Mouse (Mus musculus) frontal cortex, postnatal 10 days (tissue): ENCODE measurements around the gene Atp8a2.

ENCODE experiments used
- DNase-seq, 2 experiments: peaks; one replicate each; pipeline ENCODE4 v3.0.0; 2022; ENCODE audit warnings: low spot score in 2 of 2, mixed read lengths in 1 of 2

Atp8a2 gene

DNA sequence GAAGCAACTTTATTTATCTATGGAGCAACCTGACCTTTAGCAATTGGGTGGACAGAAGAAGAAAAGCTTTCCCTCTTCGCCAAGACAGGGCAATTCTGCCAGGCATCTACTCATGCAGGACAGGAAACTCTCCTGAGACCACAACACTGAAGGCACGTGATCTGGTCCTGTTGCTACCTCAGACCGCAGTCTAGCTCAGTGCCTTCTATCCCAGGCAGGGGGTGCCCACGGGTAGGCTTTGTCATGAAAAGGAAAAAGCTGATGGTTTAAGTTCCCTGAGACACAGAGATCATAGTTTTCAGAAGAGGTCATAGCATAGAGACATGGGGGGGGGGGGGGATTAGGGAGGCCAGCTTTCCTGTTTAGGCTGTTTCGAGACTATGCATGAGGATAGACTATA is 269.2 kb downstream of the Atp8a2 start:
- no peak for DNase-seq

DNA sequence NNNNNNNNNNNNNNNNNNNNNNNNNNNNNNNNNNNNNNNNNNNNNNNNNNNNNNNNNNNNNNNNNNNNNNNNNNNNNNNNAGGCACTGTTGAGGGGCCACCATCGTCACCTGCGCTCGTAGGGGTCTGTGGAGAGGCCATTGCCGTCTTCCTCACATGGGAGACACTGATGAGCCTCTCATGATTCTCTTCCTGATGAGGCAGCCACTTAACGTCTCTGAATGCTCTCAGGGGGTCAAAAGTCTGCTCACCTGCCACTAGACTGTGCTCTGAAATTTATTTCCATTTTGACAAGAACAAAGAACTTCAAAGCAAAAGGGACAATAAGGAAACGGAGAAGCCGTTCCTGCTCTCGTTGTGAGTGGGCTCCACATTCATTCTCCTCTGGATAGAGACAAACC is 277.1 kb downstream of the Atp8a2 start:
- no peak for DNase-seq

DNA sequence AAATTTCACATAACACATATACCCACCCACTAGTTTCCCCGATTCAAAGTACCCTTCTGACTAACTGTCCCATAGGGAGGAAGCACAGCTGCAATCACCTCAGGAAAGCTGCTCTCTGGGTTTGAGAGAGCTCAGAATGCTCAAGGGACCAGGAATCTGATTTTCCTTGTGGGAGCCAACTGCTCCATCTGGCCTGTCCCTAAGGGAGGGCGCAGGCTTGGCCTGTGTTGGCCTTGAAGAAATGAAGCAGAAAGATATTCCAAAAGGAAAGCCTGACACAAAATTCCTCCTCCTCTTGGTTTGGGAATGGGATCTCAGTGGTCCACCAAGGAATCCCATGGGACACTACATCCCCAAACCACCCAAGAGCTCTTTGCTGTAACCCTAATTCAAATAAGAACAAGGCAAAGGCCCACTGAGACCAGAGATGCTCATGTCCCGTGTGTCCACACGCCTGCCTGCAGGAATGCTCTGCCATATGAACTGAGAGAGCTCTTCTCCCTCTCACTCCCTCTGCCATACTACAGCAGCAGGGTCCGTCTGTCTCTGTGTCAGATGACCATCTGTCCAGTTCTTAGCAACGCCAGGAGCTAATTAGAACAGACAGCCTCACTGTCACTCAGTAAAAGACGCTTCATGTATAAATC is 293.4 kb downstream of the Atp8a2 start:
- no peak for DNase-seq

DNA sequence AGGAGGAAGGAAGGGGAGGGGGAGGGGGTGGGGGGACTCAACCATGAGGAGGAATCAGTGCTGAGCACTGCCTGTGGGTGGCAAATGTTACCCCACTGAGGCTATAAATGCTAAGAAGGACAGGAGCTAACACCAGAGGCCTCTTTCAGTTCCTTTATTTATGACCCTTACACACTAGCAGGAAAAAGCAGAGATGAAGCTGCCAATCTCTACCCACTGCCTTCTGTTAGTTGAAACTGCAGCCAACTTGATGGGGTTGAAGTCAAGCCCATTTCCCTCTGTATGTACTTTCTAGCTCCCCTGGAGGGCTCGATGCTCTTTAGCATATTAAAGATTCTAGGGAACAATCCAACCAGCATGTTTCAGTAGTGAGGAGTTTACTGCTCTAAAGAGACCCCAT is 303.0 kb downstream of the Atp8a2 start:
- DNase-seq, result no peak

DNA sequence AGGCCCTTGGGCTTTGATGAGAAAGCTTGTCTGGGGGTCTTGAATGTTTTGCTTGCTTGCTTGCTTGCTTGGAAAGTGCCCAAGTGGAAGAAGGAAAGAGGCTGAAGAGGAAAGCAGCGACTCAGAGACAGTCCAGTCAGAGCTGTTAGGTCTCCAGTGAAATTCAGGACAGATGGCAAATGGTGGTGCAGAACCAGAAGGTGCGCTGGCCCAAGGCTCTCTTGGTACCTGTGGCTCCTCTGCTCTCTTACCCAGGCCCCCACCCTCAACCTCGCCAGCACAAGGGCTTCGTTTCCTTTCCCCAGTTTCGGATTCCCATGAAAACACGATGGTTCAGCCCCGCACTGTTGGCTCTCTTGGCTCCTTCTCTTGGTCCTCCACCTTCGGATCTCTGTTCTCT is 304.9 kb downstream of the Atp8a2 start:
- DNase-seq, result no peak

DNA sequence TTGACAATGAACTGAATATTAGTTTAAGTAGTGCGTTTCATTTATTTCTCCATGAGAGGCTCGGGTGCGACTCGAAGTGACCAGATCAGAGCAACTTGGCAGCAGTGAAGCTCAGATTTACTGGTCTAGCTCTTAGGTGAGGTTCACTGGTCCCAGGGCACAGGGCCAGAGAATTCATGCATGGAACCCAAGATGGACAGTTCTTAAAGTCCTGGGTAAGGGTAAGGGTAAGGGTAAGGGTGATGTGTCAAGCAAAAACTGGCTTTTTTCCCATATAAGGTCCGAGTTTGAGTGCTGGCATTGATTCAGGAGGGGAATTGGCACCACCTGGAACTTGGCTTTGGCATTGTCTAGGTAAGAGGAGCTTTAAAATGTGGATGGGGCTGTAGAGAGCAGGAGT is 305.5 kb downstream of the Atp8a2 start:
- DNase-seq, result no peak

DNA sequence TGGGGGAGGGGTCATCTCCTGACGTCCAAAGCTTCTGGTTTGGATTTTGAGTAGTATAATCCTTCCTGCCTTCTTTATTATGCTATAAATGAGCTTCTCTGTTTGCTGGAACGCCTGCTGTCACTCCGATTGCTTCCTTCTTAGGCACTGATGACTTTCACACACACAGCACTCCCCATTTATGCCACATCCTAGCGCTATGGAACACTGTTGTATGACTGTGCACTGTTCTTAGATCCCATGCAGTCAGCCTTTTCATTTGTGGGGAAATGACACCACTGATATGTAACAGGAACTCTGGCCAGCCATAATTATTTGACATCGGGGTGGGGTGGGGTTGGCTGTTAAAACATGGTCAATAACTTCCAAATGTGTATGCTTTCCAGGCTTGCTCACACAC is 306.2 kb downstream of the Atp8a2 start:
- no peak for DNase-seq

DNA sequence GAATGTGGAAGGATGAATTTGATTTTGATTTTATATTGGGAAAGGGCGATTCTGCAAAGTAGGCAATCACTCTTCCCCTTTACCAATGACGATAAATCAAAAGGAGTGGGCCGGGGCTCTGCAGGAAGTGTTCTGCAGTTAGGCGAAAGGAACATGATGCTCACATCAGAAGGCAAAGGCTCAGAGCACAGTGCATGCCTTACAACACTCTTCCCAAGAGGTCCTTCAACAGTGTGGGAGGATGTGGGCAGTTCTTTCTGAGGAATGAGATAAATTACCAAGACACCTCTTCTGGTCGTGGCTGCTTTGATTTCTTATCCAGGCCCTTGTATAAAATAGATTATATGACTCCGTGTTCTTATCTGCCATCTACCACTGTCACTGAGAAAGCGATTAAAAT is 306.9 kb downstream of the Atp8a2 start:
- no peak for DNase-seq

DNA sequence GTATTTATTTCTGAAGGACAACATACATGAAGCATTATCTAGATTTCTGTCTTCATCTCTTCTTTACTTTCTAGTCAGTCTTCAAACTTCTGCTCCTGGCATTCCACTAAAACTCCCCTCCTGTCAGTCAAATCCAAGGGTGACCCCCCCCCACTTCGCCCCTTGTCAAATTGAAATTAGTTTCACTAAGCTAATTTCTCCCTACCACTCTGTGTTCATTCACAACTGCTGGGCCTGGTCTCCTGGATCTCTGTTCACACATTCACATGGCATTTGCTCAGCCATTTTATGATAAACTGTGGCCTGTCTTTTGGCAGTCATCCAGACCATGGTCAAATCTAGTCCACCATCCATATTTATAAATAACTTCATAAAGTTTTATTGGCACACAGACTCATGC is 308.5 kb downstream of the Atp8a2 start:
- DNase-seq, result no peak

DNA sequence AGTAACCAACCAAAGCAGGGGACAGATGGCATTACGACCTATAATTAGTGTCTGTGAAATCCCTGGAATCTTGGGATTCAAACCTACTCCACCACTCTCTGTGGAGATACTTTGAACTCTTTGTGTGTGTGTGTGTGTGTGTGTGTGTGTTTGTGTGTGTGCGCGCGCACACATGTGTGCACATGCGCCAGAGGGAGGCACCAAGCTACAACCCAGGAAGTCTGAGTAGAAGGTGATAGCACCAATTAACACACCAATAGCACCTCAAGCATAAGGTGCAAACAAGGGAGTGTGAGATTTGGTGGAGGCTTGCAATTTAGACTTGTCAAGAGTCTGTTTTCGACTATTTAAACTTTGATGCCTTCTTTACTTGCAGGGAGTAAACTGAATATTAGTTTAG is 308.9 kb downstream of the Atp8a2 start:
- DNase-seq, result no peak

DNA sequence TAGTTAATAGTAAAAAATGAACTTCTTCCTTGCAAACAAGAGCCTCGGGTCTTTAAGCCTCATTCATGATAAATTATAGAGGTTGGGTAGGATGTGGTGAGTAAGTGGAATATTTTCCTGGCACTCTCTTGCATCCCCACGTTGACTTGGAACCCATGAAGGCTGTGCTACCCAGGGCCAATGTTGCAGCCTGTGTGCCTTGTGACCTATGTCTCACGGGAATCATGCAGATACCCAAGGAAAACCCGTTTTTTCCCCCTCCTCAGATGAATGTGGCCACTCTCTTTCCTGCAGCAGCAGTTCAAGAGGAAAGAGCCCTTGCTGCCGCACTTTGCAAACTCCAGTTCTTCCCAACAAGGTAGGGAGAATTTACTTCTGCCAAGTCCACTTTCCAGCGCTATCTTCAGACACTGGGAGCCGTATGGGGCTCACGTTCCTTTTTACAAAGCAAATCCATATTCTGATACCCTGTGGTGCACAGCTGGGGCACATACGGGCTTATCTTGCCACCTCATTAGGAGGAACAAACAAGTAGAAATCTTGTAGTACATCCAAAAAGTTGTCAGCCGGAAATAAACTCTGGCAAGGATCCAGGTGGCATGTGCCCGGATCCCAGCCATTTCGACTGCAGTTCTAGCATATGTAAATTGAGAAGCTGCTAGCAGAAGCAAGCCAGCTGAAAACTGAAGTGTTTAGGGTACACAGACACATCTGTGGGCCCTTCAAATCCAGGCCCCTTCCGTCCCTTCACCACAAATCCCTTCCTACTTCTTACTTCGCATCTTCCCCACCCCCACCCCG is 309.7 kb downstream of the Atp8a2 start:
- peak; percentile 44 to 72 for DNase-seq

DNA sequence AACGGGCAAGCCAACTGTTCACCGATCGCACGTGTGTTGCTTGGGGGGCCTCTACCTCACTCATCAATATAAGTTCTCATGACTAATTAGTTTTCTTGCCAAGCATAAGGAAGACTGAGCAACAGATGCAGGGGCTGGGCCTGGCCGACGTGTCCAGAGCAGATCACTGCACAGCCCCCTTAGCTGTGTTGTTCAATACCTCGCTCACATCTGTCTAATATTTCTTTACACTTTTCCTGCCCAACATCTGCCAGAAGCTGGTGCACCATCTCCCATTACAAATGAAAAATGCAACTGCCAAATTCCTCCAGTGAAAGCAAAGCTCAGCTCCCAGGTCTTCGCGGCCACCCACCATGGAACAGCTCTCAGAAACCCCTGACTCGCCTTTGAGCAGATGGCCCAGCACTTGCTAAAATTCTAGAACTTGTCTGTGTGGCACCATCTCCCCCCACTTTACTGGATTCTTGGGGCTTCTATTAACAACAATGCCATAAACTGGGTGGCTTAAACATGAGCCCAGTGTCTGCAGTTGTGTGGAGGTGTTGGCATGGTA is 313.4 kb downstream of the Atp8a2 start:
- no peak for DNase-seq

DNA sequence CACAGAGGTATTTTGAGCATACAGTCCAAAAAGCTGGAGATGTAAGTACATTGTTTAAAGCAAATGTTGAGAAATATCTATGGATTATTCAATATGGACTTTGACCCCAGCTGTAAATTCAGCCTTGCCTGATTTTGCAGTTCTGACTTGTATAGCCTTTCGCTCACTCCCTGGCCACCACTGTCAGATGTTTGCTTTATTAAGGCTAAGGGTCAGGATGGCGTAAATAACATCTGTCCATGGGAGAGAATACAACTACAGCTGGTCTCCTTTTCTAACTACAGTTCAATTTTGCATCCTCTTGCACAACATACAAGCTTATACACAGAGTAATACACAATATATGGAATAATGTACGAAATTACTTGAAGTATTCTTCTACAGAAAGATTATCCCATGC is 316.1 kb downstream of the Atp8a2 start:
- DNase-seq, result no peak

DNA sequence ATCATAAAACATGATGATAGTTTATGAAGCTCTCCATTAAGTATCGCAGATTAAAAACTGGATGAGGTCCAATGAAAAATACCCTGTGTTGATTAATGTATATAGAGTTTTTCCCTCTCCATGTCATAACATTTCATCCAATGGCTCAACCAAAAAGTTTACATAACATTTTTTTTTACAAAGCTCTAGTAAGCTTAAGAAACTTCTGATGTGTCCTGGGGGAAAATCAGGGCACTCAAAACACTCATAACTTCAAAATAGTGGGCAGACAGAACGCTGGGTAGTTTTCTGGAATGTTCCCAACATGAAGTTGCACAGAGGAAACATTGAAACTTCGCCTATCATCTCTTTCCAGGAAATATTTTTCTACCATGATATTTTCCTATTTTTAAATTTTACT is 318.7 kb downstream of the Atp8a2 start:
- DNase-seq, result no peak

DNA sequence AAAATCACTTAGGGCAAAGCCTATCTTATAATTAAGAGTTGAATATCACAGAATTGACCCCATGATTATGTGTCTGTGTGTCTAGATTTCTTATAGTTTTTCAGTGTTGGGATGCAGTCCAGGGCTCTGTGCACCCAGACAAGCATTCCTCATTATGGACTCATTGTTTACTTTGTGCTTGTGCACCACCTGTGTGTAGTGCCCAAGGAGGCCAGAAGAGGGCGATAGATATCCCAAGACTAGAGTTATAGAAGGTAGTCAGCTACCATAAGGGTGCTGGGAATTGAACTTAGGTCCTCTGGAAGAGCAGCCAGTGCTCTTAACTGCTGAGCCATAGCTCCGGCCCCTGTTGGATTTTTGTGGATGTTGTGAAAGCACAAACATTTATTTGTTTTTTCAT is 320.5 kb downstream of the Atp8a2 start:
- no peak for DNase-seq

DNA sequence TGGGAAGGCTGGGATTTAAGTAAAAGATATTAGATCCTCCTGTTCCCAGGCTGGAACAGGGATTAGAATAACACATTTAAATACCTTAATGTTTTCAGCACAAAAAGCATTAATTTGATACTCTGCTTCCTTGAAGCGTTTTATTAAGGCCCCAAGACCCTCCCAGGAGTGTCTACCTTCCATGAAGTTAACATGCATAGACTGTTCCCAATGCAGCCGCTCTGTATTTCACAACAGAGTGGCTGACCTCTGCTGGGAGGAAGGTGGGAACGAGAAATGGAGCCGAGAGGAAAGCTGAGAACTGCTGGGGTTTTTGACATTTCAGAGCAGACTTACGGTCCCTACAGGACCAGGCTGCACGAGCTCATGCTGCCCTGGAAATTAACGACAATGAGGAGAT is 328.6 kb downstream of the Atp8a2 start:
- DNase-seq, result no peak

DNA sequence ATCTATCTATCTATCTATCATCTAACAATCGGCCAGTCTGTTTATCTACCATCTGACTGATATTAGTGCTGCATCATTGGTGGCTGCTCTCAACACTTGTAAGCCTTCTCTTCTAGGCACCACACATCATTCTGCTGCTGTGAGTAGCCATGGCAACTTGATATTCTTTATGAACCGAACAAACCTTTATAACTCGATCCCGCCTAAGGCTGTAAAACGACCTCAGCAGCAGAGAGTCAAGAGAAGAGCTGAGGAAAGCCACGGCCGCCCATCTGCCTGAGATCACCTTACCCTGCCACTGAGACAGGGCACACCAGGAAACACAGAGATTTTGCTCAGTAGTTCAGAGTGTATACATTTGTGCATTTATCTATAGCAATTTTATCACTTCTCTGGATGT is 329.2 kb downstream of the Atp8a2 start:
- DNase-seq, result no peak

DNA sequence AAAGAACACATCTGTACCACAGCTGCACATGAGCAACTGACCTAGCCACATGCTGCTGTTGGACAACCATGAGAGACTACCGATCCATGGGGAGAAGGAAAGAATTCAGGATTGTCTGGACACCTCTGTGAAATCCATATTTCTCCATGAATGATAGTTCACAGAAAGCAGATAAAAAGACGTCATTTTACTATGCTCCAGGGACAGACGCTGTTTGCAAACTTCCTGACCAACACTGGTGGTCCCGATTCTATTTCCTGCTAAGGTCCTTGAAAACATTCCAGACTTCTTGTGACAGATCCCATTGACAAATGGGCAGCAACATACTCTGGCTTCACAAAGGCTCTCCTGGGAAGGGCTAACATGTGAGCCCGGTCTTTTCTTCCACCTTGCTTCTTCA is 331.0 kb downstream of the Atp8a2 start:
- no peak for DNase-seq

DNA sequence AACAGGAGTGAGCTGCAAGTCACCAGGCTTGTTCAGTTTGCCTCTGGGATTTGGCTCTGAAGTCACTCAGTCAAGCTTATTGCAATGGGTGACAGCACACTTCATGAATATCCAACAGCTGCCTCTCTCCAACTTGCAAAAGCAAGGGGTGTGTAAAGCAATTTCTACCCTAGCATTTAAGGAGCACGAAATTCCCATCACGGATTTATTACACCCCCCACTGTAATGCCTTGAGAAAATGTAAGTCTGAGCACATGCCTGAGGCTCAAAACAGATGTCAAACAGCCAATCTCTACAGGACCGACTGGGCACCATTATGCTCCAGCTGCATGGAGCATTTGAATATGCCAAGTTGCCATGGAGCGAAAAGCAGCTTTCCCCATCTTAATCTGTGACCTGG is 334.6 kb downstream of the Atp8a2 start:
- DNase-seq, result no peak

DNA sequence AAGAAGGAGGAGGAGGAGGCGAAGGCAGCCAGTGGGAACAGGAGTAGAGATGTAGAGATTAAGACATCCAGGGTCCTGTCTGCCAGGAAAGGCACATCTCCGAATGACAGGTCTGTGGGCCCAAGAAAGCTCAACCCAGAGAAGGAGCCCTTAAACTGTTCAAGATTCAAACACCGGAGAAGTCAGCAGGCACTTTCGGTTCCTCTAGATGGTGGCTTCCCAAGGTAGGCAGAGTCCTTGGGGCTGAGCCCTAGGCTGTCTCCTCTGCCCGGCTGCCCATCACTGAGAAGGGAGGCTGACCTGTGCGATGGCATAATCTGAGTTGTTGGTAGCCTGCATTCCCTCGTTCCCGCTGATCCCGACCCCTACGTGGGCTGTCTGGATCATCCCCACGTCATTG is 337.1 kb downstream of the Atp8a2 start:
- DNase-seq, result no peak

DNA sequence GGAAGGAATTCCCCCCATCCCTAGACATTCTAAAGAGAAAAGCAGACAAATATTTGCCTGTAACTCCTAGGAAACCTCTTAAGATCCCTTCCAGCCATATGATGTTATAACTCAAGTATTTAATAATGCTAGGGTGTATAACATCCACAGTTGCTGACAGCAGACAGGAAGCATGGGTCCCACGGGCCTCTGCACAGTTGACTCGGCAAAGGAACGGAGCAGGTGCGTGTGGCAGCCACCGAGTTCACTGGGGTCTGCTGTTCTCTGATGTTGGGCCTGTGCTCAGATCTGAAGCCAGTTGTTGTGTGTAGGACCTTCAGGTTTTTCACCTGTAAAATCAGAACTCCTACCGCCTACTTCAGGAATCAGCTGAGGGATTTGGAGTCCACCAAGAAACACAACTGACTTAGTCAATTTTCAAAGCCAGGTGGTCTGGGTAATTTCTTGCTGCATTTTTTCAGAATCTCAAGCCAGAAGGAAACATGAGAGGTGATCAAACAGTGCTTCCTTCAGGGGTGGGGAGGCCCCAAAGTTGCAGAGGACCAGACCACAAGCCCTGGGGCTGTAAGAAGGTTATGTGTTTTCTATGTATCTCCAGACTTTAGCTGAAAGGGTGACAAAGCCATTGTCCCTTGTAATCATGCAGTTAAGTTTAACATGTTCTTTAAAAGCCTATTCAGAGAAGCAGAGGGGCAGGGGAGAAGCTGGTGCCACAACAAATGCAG is 338.3 kb downstream of the Atp8a2 start:
- no peak for DNase-seq

DNA sequence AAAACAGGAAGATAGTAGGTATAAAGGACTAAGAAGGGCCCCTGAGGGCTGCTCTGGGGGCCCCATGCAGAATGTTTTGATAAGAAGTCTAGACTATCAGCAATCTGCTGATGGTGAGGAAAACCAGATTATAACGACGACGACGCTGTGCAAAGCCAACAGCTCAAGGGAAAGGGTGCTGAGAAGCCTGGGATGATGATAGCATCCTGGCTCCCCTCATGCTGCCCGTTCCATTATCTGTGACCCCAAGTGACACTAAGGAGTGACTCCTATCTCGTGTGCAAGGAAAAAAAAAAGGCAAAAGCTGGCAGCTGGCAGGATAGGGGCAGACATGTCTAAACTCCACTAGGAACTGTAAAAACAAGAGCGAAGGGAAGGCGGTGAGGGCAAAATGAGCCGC is 343.8 kb downstream of the Atp8a2 start:
- DNase-seq, result no peak
